In the genomic region with DNA sequence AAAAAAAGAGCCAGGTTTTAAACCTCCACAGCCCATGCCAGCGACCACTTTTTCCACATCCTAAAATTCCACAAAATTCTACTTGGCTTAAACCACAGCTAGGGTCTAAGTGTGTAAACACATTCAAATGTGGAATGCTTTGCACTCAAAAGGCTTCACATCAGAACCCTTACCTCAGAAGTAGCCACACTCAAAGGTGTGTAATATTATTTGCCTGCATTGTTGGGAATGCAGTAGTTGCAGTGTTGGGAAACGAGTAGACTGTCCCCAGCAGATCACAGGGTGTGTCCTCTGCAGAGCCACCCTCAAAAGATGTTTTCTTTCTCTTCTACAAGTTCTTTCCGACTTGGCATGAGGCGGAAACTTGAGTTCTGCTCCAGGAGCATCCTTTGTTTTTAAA, we compare ENCODE assay signal across 22 mouse cellular contexts.
DNase-seq lines count a peak whose midpoint lies in the region; ATAC-seq and TF ChIP-seq lines count a peak whose summit lies in the region.
"Had no signal": no experiment of that assay in that cellular context is flagged by ENCODE, and none has a peak within 500 bp of the region (broad histone marks: within the 10 kb centered on the region; RNA-seq: fewer than 3 reads in every experiment).

No protein-coding gene starts in this region.

- TF ChIP-seq POLR2A in lung, adult 2 months (IDR thresholded peaks at IDR 0.05; ENCODE audit: borderline replicate concordance, extremely low read depth, low read depth, low read length) = no peak

- H3K4me3 ChIP-seq in lung, embryonic 16.5 days (ENCODE audit: low read length) = no peak overlapping the region
- no peak overlapping the region for H3K4me3 ChIP-seq in lung, postnatal 0 days (ENCODE audit: low read depth, low read length)
- H3K4me3 ChIP-seq in lung, adult 2 months (replicated peaks; ENCODE audit: extremely low read depth, low read depth, low read length) = no peak overlapping the region

- no peak overlapping the region for H3K27ac ChIP-seq in lung, embryonic 16.5 days (ENCODE audit: low read length)
- no peak overlapping the region for H3K27ac ChIP-seq in lung, postnatal 0 days (ENCODE audit: low read length)

- no peak overlapping the region for H3K4me2 ChIP-seq in lung, embryonic 16.5 days (ENCODE audit: low read depth, low read length)
- H3K4me2 ChIP-seq in lung, postnatal 0 days (replicated peaks; ENCODE audit: low read depth, low read length) = no peak overlapping the region

- H3K27me3 ChIP-seq in lung, embryonic 16.5 days (ENCODE audit: control insufficient read depth, insufficient read depth, low read depth, low read length) = no peaks in the 10 kb centered on the region
- H3K27me3 ChIP-seq in lung, postnatal 0 days (replicated peaks; ENCODE audit: insufficient read depth, low read length) = no peaks in the 10 kb centered on the region
- H3K27me3 ChIP-seq: CH12.LX, Patski had no signal

- H3K9me3 ChIP-seq in lung, embryonic 16.5 days (ENCODE audit: control insufficient read depth, low read length) = no peaks in the 10 kb centered on the region
- H3K9me3 ChIP-seq in lung, postnatal 0 days (ENCODE audit: low read length) = no peaks in the 10 kb centered on the region

- peak; percentile 45; the same call in 1 of the 2 replicates for ATAC-seq in lung, embryonic 16.5 days (ENCODE audit: low read depth)
- ATAC-seq in lung, postnatal 0 days = peak; percentile 70
- ATAC-seq: activated CD4-positive, CD25-positive, alpha-beta regulatory T cell, adult 4 months; CD4-positive, CD25-positive, alpha-beta regulatory T cell, adult 4 months; Patski had no signal

- peak; percentile 72 for TF ChIP-seq EP300 in lung, postnatal 0 days (IDR thresholded peaks at IDR 0.05)

- no peak for DNase-seq in lung, postnatal 10 days
- DNase-seq in lung, postnatal 0 days (ENCODE audit: low spot score) = peak; percentile 54
- DNase-seq in lung, postnatal 14 days = no peak
- DNase-seq in lung, postnatal 25 days (ENCODE audit: low spot score) = peak; percentile 26
- no peak for DNase-seq in lung, postnatal 4 days
- DNase-seq in lung, postnatal 36 days = peak; percentile 28
- no peak for DNase-seq in lung, adult 2 months
- DNase-seq: adrenal gland, adult 2 months; adrenal gland, adult 8-10 months; adrenal gland, postnatal 10 days; adrenal gland, postnatal 14 days; adrenal gland, postnatal 25 days; adrenal gland, postnatal 36 days; B cell, adult 2 months; cerebellum, adult 11 months; cerebellum, adult 11-12 months had no signal

- WGBS in lung, embryonic 16.5 days = 63% methylated on average over 4 of the region's 4 CpGs
- WGBS in lung, postnatal 0 days = 48% methylated on average over 4 of the region's 4 CpGs
- WGBS in lung, adult 2 months = 55% methylated on average over 4 of the region's 4 CpGs

- H3K4me1 ChIP-seq in lung, embryonic 16.5 days (replicated peaks; ENCODE audit: control insufficient read depth, insufficient read depth, low read length) = no peaks in the 10 kb centered on the region
- no peaks in the 10 kb centered on the region for H3K4me1 ChIP-seq in lung, postnatal 0 days (ENCODE audit: insufficient read depth, low read depth, low read length)
- no peaks in the 10 kb centered on the region; the same call in 1 of the 2 replicates for H3K4me1 ChIP-seq in lung, adult 2 months (ENCODE audit: control insufficient read depth, insufficient read depth, low read length)

- no peak overlapping the region for H3K9ac ChIP-seq in lung, embryonic 16.5 days (ENCODE audit: low read length)
- no peak overlapping the region for H3K9ac ChIP-seq in lung, postnatal 0 days (replicated peaks; ENCODE audit: low read depth)

- H3K36me3 ChIP-seq in lung, embryonic 16.5 days (ENCODE audit: control insufficient read depth, insufficient read depth, low read length) = no peaks in the 10 kb centered on the region
- H3K36me3 ChIP-seq in lung, postnatal 0 days (ENCODE audit: insufficient read depth, low read length) = no peaks in the 10 kb centered on the region
- H3K36me3 ChIP-seq: G1E had no signal

- no peak for TF ChIP-seq CTCF in lung, postnatal 0 days (IDR thresholded peaks at IDR 0.05)
- TF ChIP-seq CTCF in lung, adult 2 months (IDR thresholded peaks at IDR 0.05; ENCODE audit: insufficient read depth, low read length) = no peak

Comparison
In these comparisons a context has a peak if more than half of its experiments do, and no peak if none do; other contexts are left out.
1. DNase-seq: peak in lung, postnatal 0 days (single experiment), lung, postnatal 25 days (single experiment) and lung, postnatal 36 days (single experiment); none in lung, postnatal 10 days (single experiment), lung, postnatal 14 days (single experiment), lung, postnatal 4 days (0 of 2) and lung, adult 2 months (single experiment).